Mouse (Mus musculus): ENCODE results near the gene Agbl3.

DNA sequence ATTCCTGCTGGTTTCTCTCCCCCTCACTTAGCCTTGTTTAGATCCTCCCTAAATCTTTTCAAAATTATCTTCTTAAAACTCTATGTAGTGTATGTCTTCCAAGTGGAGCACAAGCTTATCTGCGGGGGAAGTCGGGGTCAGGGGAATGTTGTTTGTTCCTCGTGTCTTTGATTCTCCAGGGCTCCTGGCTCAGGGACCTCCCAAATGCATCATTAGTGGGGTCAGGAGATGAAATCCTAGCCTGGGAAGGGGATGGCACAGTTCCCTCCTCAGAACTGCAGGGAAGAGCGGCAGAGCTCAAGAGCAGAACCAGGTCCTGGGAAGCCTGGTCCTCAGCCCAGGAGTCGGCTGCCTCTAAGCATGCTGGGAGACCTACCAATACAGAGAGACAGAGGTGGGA lies 85.0 kb downstream of the Agbl3 start:
- TF ChIP-seq CTCF (conservative IDR thresholded peaks at IDR 0.05; ENCODE audit: insufficient read depth, insufficient read length, low read depth, low read length), result no peak
- no peak for TF ChIP-seq POLR2A (IDR thresholded peaks at IDR 0.05; ENCODE audit: low read depth, low read length)
